Mouse (Mus musculus) ovary, postnatal 36 days (tissue): ENCODE data around the gene Cyren.

ENCODE experiments used
- DNase-seq: peaks from one replicate; pipeline ENCODE4 v3.0.0; 2022; ENCODE audit warnings: low spot score, mixed read lengths

The Cyren gene

DNA sequence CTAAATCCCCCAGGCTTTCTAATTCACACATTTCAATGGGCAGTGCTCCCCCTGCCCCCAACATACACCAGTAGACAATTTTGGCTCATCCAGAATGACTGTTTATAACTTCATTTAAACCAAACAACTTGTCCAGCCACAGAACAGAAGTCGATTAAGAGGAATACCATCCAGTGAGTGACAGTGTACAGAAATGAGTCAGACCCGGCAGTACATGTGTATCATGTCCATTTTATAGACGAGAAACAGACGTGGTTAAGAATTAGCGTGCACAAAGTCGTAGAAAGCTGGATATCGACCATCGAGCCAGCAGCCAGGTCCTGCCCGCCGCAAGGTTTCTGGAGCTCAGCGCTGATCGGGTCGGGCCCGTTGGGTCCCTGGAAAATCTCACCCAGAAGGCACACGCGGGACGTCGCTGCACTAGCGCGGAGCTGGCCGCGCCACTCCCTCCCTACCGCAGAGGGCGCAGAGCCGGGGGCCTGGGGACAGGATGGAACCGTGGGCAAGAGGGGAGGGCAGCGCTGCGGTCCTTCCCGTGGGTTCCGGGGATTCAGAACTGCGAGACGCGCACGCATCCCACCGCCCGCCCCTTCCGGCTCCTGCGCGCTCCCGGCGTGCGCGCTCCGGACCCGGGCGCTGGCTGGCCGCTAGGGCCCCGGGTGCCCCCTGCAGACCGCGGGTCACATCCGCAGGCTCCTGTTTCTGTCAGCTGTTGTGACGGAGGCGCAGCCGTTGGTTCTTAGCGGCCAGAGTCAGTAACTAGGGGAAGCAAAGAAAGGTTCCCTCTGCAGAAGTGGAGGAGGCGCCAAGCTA is at the start of gene Cyren:
TSS of gene Cyren (minus strand) at position 552 of the 813 bp plus-strand sequence.
- DNase-seq = peak; percentile 94

GRCm38 (mm10) chr6:34927594-34927993 is 49.7 kb upstream of the Cyren start:
- no peak for DNase-seq

- peak; percentile 58 for DNase-seq
Observed at GRCm38 (mm10) chr6:34927156-34927555, 49.3 kb upstream of the Cyren start.

DNA sequence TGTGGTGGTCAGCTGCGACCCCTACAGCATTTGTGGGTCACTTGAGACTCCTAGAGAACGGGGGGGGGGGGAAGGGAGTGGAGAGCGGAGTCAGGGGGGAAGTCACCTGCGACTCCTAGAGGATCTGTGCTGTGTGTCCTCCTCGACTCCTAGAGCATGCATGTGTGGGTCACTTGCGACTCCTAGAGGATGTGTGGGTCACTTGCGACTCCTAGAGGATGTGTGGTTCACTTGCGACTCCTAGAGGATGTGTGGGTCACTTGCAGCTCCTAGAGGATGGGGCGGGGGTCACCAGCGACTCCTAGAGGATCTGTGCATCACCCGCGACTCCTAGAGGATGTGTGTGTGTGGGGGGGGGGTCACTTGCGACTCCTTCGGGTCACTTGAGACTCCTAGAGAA is 44.1 kb upstream of the Cyren start:
- peak; percentile 43 for DNase-seq

GRCm38 (mm10) chr6:34920631-34921030 is 42.8 kb upstream of the Cyren start:
- no peak for DNase-seq

DNA sequence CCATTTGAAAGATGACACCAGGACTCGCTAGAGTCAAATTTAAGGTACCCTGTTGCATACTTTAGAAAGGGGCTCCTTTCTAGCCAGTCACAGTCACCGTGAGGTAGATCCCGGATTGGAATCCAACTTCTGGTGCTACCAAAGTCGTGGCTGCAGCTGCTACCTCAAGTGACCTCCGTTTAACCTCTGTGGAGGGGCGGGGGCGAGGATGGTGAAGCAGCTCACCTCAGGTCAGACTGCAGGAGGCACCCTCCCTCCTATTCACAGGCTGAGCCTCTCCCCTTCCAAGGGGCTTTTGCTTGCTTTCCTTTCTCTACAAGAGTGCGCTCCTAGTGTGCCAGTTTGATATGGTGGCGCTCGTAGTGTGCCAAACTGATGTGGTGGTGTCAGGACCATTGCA is 42.1 kb upstream of the Cyren start, which contains the start of gene Stra8:
TSS of gene Stra8 (plus strand) at position 208 of the 400 bp plus-strand sequence.
- DNase-seq = no peak

DNA sequence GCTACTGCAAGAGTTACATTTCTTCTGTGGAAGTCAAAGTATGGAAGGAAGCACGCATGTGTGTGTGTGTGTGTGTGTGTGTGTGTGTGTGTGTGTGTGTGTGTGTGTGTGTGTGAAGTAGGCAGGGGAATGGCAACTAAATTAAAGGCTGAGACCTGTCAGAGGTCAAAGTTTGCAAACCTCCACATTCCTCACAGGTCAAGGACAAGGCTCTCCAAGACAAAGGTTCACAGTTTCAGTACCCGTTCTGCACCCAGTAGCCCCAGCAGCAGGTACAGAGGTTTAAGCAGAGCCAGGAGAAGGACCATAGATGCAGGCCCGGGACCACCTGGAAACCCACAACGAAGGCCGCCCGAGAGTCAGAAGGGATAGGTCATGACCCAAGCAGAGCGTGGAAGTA is 41.3 kb upstream of the Cyren start:
- DNase-seq = no peak

DNA sequence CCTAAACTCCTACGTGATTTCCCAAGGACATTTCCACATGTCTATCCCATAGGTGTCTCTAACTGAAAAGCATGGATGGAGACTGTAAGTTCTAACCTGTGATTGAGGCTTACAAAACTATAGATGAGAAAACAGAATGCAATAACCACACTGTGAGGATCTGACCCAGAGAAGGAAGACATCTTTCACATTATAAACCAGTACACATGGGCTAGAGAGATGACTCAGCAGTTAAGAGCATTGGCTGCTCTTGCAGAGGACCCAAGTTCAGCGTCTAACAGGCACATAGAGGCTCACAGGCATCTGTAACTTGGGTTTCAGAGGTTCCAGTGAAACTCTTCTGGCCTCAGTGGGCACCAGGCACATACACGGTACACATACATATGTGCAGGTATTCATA is 36.6 kb upstream of the Cyren start:
- DNase-seq = no peak

- no peak for DNase-seq
Observed at GRCm38 (mm10) chr6:34913341-34914040, 35.6 kb upstream of the Cyren start.

- DNase-seq = peak; percentile 94
Observed at GRCm38 (mm10) chr6:34910371-34911219, 32.7 kb upstream of the Cyren start, which contains the start of gene Wdr91. TSS of gene Wdr91 (minus strand) at chr6:34910876.

- DNase-seq = no peak
Observed at GRCm38 (mm10) chr6:34909631-34910345, 31.9 kb upstream of the Cyren start.

DNA sequence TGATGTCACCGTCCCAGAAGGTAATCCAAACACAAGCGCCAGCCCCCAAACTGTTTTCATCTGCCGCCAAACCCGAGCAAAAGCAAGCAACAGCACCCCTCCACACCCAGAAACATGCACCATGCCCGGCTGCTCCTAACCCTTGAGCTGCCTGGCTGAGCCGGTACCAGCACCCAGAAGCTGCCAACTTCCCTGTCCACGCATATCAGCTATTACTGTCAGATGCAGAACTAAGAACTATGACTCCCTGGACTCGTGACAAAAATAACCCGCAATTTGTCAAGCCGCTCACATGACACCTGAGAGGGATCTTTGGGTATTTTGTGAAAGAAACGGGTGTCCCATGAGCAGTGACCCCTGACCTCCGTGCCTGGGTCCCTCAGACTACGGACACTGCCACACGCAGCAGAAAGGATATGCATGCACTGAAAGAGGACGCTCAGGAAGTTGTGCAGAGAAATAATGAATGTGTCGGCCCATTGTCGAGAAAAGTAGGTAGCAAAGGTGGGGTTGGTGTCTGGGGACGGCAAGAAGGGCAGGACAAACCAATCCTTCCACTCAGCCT is 29.9 kb upstream of the Cyren start:
- no peak for DNase-seq

GRCm38 (mm10) chr6:34907121-34907614 is 29.3 kb upstream of the Cyren start:
- no peak for DNase-seq

DNA sequence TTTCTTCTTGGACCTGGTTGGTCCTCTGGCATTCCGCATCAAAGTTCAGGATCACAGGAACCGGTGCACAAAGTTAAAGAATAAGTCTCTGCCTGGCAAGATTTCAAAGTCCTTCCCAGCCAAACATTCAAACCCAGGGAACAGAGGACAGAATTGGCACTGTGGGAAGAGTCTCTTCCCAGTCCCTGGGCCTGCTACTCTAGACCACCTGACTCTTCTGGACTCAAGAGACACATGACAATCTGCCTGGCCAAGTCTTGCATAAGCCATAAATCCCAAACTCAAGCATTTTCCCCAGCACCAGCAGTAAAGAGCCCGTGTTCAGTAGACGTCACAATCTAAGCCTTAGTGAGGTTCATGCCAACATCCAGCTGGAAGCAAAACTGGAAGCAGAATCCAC is 28.8 kb upstream of the Cyren start:
- no peak for DNase-seq

GRCm38 (mm10) chr6:34906125-34906524 is 28.3 kb upstream of the Cyren start:
- no peak for DNase-seq

DNA sequence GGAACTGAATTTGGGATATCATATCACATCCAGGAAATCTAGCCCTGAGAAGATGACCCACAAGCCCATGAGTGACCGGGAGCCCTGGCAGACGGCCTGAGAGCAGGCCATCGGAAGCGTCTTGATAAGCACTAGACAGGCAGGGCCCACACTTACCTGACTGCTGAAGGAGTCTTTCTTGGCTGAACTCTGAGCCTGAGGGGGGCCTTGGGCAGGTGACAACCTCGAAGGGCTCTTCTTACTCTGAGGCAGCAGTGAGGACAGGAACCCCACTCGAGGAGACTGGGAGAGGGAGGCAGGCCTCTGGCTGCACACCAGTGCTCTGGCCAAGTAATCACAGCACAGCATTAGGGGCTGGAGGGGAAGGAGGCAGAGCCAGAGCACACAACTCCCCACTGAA is 26.5 kb upstream of the Cyren start:
- no peak for DNase-seq

DNA sequence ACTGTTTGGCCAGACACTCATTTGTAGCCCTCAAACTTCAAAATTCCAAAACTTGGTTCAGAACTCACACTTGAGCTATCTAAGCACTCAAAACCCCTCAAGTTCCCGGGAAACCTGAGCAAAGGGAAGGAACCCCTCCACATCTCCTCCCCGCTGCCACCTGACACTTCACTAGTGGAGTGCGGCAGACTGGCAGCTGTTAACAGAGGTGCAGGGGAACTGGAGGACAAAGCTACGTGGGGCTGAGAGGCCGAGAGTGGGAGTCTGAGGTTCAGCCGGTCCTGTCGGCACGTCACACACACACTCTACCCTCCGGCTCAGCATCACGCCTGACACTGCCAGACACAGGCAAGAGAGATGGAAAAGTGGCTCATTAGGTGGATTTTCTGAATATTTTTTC is 26.0 kb upstream of the Cyren start:
- no peak for DNase-seq

- no peak for DNase-seq
Observed at GRCm38 (mm10) chr6:34903441-34903840, 25.6 kb upstream of the Cyren start.

- no peak for DNase-seq
Observed at GRCm38 (mm10) chr6:34902578-34902977, 24.7 kb upstream of the Cyren start.

DNA sequence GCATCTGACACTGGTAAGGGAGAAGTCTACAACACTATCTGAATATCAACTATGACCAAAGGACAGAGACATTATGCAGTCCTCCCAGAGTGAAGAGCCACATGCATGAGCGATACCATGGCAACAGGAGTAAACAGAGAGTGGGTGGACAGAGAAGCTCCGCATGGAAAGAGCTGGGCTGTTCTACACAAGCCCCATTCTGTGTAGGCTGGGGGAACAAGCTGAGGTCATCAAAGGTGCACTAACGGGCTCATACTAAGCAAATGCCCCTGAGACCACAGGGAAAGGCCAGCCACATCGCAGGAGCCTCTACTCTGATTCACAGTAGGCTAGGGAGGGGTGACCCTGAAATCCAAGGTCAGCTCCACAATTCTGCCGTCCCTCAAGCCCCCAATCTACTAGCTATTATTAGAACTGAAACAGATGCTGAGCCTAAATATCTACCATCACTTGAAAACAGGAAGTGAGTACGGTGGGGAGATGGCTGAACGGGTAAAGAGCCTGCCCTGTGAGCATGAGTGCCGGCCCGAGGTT is 24.1 kb upstream of the Cyren start:
- DNase-seq = peak; percentile 23

DNA sequence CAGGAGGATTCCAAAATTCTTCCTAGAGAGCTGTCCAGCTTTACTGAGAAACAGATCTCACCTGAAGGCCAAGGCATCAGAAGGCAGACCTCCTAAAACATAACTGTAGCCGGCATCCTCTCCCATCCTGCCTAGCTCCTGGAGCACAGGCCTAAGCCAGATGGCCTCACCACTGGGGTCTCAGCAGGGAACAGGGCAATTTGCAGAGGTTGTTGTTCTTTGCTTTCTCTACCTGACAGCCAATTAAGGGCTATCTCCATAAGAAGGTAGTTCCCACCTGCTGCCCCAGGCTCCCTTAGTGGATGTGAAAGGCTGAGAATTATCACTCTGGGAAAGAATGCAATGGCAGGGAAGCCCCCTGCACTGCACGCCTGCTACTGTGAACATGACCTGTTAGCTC is 23.1 kb upstream of the Cyren start:
- DNase-seq = no peak
